Mouse (Mus musculus): ENCODE data around the gene Tmem160. TPM values are rescaled to one million over a fixed set of nuclear protein-coding genes. Genes with fewer than 3 reads are reported as not detected.

Gene Tmem160
- 59.7 and 62.0 TPM in 2 replicates for polyA plus RNA-seq (2016; fragmentation: Nextera tagmentation; extraction: Ambion mirVana)

DNA sequence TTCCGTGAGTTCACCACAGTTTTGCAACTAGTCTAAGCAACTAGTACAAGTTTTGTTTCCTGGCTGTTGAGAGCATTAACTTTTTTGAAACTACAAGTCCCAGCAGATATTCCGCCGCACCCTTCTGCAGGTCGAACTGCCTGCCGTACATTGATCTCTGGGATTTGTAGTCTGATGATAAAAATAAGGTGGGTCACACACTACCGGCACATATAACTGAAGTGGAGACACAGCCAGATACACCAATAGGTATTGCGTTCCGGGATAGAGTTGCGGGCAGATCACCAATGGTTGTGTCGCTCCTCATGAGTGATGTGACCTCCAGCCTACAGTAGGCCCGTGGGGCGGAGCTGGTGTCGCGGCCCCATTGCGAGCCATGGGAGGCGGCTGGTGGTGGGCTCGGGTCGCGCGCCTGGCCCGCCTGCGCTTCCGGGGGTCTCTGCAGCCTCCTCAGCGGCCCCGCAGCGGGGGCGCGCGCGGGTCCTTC is at the start of gene Tmem160:
Tmem160 (plus strand) TSS at position 193 of the 487 bp plus-strand sequence.
- Histone ChIP-seq H3K27me3 (no peaks in the 10 kb centered on the region), H3K36me3 (peaks cover 26% of the 10 kb centered on the region), H3K4me1 (replicated peaks) (peaks cover 7% of the 10 kb centered on the region), H3K27ac (peak within 1 kb of the TSS; percentile 72), H3K9ac (replicated peaks) (peak within 1 kb of the TSS; percentile 75), H3K4me3 (replicated peaks) (peak within 1 kb of the TSS; percentile 82), H3K9me3 (no peaks in the 10 kb centered on the region), H3K4me2 (peak within 1 kb of the TSS; percentile 92)
- WGBS = under 1% methylated on average over 28 of the region's 30 CpGs
- peak; percentile 97 for ATAC-seq (ENCODE audit: insufficient number of reproducible peaks, insufficient read depth, low FRiP score, low TSS enrichment, low read depth)

DNA sequence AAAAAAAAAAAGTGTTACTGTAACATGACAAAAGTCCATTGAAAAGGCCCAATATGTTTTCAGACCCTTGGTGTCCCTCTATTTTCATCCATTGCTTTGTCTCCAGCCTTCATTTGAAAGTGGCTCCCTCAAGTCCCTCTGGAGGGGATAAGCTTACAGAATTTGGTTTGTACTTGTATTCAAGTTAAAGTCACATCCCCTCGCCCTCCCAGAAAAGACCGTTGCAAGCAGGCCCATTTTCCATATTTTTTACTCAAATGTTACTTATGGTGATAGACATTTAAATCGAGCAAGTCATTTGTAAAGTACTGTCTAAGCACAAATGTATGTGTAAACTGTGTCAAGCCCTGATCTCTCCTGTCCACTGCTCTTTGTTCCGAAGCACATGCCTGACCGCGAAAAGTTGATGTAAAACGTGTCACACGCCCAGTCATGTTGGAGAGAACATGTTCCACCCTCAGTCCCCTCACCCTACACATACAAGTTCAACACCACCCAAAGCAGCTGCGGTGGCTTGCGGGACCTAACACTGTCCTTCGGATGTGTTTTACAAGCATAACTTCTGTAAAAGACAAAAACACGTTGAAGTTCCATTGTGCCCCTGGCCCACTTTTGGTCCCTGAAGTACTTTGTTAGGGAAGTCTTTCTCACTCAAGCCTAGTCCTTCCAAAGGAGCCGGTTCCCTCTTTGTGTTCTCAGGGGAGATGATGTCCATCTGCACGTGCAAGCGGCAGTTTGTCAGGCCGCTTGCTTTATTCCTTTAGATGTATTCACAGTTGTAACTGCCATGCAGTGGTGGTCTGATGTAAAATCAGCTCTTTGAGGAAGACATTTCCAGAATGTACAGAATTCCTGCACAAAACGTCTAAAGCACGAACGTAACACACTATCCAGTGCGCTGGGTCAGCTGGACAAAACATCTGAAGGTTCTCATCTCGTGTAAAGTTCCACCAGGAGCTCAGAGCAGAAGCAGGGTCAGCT is 49.3 kb upstream of the Tmem160 start:
- Histone ChIP-seq H3K4me1 (replicated peaks) (peaks cover 38% of the 10 kb centered on the region), H3K36me3 (peaks cover 26% of the 10 kb centered on the region), H3K9me3 (no peaks in the 10 kb centered on the region), H3K9ac (replicated peaks) (peak overlapping the region; percentile 99), H3K27ac (peak overlapping the region; percentile 73), H3K27me3 (no peaks in the 10 kb centered on the region), H3K4me3 (replicated peaks) (peak overlapping the region; percentile 88), H3K4me2 (peak overlapping the region; percentile 81)
- 57% methylated on average over 21 of the region's 21 CpGs for WGBS
- no peak for ATAC-seq (ENCODE audit: insufficient number of reproducible peaks, insufficient read depth, low FRiP score, low TSS enrichment, low read depth)

DNA sequence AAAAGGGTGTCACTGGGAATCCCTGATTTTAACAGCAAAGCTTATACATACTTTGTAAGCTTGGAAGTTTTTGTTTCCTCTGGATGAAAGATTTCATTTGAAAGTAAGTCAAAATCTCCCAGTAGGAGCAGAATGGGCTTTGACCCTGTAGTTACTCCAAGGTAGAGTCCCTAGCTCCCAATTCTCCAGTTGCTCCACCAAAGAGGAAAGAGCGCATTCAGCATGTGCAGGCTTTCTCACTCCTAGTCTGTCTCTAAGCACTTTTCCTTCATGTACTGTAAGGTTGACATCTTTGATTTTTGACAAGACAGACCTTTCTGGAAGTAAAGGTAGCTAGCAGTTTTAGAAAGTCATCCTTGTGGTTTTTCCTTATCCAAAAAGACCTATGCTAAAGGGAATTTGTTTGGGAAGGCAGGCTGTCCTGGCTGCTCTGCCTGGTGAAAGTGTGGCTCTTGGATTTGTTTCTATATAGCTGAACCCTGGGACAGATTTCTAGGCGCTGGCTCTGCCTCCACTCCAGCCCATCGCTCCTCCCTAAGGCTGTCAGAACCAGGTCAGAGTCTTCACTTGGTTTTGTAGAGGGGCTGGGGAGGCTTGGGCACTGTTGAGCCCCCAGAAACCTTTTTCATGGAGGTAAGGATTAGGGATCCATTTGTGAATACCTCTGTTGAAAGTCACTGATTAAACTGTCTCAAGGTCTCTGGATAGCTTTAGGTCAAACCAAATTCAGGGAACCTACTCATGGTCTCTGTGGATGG is 48.1 kb upstream of the Tmem160 start:
- H3K4me3 ChIP-seq (replicated peaks) = no peak overlapping the region
- peak overlapping the region; percentile 24 for H3K4me2 ChIP-seq
- H3K27ac ChIP-seq = peak overlapping the region; percentile 79
- no peak for ATAC-seq (ENCODE audit: insufficient number of reproducible peaks, insufficient read depth, low FRiP score, low TSS enrichment, low read depth)
- H3K9ac ChIP-seq (replicated peaks) = no peak overlapping the region; the same call in 1 of the 2 replicates
- peaks cover 33% of the 10 kb centered on the region for H3K36me3 ChIP-seq
- H3K9me3 ChIP-seq = no peaks in the 10 kb centered on the region
- no peaks in the 10 kb centered on the region for H3K27me3 ChIP-seq
- 94% methylated on average over 3 of the region's 3 CpGs for WGBS
- H3K4me1 ChIP-seq (replicated peaks) = peaks cover 31% of the 10 kb centered on the region

DNA sequence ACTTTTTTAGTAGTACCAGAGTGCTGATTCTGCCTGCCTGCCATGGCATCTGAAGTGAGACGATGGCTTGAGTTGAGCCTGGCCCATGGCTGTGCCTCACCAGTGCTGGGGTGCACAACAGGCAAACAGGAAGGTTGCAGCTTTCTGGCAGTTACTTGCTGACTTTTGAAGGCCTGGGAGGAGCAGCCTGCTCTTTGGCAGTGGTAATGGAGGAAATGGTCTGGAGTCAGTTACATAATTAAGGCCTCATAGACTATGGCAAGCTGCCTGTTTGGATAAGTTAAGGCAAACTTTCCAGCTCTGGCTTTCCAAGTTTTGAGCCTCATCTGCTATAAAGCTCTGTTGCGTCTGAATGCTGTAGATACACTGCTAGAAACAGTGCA is 47.5 kb upstream of the Tmem160 start:
- Histone ChIP-seq H3K9me3 (no peaks in the 10 kb centered on the region), H3K4me3 (replicated peaks) (no peak overlapping the region), H3K4me1 (replicated peaks) (peaks cover 31% of the 10 kb centered on the region), H3K4me2 (peak overlapping the region; percentile 24; the same call in 1 of the 2 replicates), H3K9ac (replicated peaks) (no peak overlapping the region), H3K36me3 (peaks cover 34% of the 10 kb centered on the region), H3K27ac (peak overlapping the region; percentile 79), H3K27me3 (no peaks in the 10 kb centered on the region)
- whole genome bisulfite sequencing = 63% methylated on average over 2 of the region's 2 CpGs
- ATAC-seq (ENCODE audit: insufficient number of reproducible peaks, insufficient read depth, low FRiP score, low TSS enrichment, low read depth) = no peak

DNA sequence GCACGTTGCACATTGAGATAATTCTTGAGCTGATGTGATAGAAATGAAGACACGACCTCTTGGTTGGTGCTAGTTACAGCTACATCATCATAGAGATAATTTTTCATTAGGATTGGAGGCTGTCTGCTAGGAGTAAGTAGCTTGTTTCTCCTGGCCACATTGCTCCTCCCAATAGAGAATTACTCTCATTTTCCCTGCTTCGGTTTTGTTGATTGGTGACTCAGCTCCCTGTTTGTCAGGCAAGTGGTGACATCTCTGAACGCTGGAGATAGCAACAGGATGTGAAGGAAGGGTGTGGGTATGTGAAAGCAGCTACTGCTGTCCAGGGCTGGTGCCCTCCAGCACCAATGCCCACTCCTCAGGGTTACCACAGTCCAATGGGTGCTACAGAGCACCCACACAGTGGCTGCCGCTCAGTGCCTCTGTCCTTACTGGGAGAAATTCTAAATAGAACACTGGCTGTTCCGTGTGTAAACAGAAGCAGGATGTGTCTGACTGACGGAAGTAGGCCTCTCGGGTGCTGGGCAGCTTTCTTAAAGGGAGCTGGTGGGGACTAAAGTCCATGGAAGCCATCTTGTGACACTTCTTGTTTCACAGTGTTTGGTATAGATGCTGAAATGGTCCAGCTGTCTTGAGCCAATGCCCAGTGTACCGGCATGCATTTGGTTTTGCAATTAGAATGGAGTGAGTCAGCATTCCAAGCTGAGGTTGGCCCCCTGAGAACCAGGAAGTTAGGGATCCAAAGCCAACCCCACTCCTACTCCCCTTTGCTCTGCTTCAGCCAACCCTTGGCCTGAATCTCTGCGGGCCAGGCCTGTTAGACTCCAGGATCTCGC is 46.8 kb upstream of the Tmem160 start:
- peak overlapping the region; percentile 79 for H3K27ac ChIP-seq

DNA sequence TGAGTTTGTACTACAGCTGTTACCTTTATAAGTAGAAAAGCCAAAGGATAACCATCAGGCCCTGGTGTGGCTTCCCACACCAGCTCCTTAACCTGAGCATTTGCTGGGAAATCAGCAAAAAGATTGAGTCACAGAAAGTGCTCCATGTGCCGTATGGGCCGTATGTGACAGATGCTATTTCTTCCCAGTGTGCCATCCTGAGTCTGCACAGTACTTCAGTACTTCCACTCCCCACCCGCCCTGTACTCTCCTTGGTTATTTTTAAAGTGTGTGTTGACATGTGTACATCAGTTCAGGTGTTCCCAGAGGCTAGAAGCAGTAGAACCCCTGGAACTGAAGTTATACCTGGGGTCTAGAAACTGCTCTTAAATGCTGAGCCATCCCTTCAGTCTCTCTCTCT is 45.6 kb upstream of the Tmem160 start:
- WGBS = 91% methylated on average over 3 of the region's 3 CpGs
- Histone ChIP-seq H3K27me3 (no peaks in the 10 kb centered on the region), H3K4me1 (replicated peaks) (peaks cover 31% of the 10 kb centered on the region), H3K4me3 (replicated peaks) (no peak overlapping the region), H3K4me2 (no peak overlapping the region), H3K27ac (no peak overlapping the region), H3K36me3 (peaks cover 42% of the 10 kb centered on the region), H3K9me3 (no peaks in the 10 kb centered on the region), H3K9ac (replicated peaks) (no peak overlapping the region)
- no peak for ATAC-seq (ENCODE audit: insufficient number of reproducible peaks, insufficient read depth, low FRiP score, low TSS enrichment, low read depth)

More for the DNA sequence above, 46.8 kb upstream of the Tmem160 start:
- H3K4me1 ChIP-seq (replicated peaks) = peaks cover 31% of the 10 kb centered on the region
- H3K4me3 ChIP-seq (replicated peaks) = no peak overlapping the region
- H3K4me2 ChIP-seq = peak overlapping the region; percentile 24; the same call in 1 of the 2 replicates
- peaks cover 39% of the 10 kb centered on the region for H3K36me3 ChIP-seq
- no peaks in the 10 kb centered on the region for H3K9me3 ChIP-seq
- WGBS = 78% methylated on average over 11 of the region's 11 CpGs
- no peaks in the 10 kb centered on the region for H3K27me3 ChIP-seq
- no peak for ATAC-seq (ENCODE audit: insufficient number of reproducible peaks, insufficient read depth, low FRiP score, low TSS enrichment, low read depth)
- peak overlapping the region; percentile 12; the same call in 1 of the 2 replicates for H3K9ac ChIP-seq (replicated peaks)

DNA sequence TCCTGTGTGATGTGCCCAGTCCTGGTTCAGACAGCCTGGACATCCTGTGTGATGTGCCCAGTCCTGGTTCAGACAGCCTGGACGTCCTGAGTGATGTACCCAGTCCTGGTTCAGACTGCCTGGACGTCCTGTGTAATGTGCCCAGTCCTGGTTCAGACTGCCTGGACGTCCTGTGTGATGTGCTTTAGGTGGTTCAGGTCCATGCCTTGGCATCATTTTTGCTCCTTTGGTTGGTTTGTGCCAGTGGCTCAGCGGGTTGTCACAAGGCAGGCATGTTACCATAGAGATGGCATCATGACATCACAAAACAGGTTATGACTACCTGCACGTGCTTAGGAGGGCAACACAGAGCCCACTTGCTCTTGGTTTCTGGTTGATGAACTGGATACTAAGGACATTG is 41.5 kb upstream of the Tmem160 start:
- WGBS = 89% methylated on average over 5 of the region's 5 CpGs
- Histone ChIP-seq H3K36me3 (peaks cover 57% of the 10 kb centered on the region), H3K4me3 (replicated peaks) (no peak overlapping the region), H3K9me3 (no peaks in the 10 kb centered on the region), H3K9ac (replicated peaks) (no peak overlapping the region), H3K4me1 (replicated peaks) (peaks cover 12% of the 10 kb centered on the region), H3K4me2 (no peak overlapping the region), H3K27me3 (no peaks in the 10 kb centered on the region), H3K27ac (no peak overlapping the region)
- ATAC-seq (ENCODE audit: insufficient number of reproducible peaks, insufficient read depth, low FRiP score, low TSS enrichment, low read depth) = no peak

DNA sequence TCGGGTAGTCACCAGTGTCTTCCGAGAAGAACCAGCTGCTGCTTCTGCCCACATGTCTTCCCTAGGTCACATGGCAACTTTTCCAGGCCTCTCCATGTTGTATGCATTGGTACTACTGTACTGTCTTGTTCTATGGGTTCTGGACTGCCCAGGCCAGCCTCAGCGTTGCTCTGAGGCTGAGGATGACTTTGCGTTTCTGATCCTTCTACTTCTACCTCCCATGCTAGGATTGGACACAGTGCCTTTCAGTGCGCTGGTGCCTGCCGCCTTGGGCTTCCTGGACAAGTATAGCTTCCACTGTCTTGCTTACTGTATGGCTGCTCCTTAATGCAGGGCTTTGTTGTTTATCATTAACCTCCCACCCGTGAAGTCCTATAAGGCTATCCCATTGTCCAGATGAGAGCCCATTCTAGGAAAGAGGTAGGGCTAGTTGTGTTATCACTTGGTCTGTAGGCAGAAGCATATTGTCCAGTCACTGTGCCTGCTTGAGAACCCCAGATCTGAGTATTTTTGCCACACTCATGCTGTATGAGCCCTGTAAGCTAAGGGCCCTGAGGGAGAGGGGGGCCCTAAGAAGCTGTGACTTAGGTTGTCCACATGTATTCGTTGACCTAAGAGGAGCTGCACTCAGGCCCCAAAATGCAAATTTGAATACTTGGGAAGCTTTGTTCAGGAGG is 40.2 kb upstream of the Tmem160 start:
- Histone ChIP-seq H3K4me3 (replicated peaks) (no peak overlapping the region), H3K4me1 (replicated peaks) (peaks cover 9% of the 10 kb centered on the region), H3K9me3 (no peaks in the 10 kb centered on the region), H3K27me3 (no peaks in the 10 kb centered on the region), H3K27ac (no peak overlapping the region; the same call in 1 of the 2 replicates), H3K4me2 (no peak overlapping the region), H3K36me3 (peaks cover 61% of the 10 kb centered on the region), H3K9ac (replicated peaks) (no peak overlapping the region)
- 90% methylated on average over 8 of the region's 8 CpGs for WGBS
- no peak for ATAC-seq (ENCODE audit: insufficient number of reproducible peaks, insufficient read depth, low FRiP score, low TSS enrichment, low read depth)

DNA sequence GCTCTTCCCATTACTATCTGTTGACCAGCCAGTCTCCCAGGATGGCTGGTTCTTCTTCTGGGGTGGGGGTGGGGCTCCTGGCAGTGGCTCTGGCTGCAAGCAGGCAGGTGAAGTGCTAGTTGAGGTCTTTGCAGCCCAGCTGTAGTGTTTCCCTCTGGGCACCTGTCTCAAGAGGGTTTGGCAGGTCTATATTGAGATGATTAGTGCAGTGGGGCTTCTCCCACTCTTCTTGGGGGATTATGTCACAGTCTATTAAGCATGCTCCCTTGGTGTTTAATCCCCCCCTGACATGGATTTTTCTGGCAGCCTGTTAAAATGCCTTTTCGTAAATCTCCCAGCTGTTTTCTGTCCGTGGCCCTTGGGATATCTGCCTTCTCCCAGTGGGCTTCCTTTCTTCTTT is 39.6 kb upstream of the Tmem160 start:
- H3K4me2 ChIP-seq = no peak overlapping the region
- no peak overlapping the region for H3K4me3 ChIP-seq (replicated peaks)
- ATAC-seq (ENCODE audit: insufficient number of reproducible peaks, insufficient read depth, low FRiP score, low TSS enrichment, low read depth) = no peak
- no peak overlapping the region for H3K9ac ChIP-seq (replicated peaks)
- no peak overlapping the region; the same call in 1 of the 2 replicates for H3K27ac ChIP-seq
- peaks cover 9% of the 10 kb centered on the region for H3K4me1 ChIP-seq (replicated peaks)
- no peaks in the 10 kb centered on the region for H3K9me3 ChIP-seq
- H3K27me3 ChIP-seq = no peaks in the 10 kb centered on the region
- 75% methylated on average over 2 of the region's 2 CpGs for WGBS
- peaks cover 64% of the 10 kb centered on the region for H3K36me3 ChIP-seq

DNA sequence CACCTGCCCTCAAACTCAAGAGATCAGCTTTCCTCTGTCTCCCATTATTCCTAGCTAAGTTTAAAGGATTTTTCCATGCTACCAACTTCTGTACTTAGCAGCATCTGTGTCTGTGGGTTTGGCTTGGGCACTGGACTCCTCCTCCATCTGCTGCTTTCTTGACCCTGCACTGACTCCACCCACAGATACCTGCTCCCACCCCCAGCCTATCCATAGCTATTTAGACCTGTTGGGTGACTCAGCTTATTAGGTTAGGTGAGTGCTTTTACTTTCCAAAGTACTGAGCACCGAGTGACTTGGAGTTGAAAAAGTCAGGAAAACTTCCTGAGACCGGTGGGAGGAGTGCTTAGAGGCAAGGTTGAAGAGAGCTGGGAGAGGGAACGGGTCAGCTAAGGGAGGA is 37.2 kb upstream of the Tmem160 start:
- peaks cover 74% of the 10 kb centered on the region for H3K36me3 ChIP-seq

More for the DNA sequence above, 37.2 kb upstream of the Tmem160 start:
- H3K27ac ChIP-seq = no peak overlapping the region
- peaks cover 9% of the 10 kb centered on the region for H3K4me1 ChIP-seq (replicated peaks)
- H3K27me3 ChIP-seq = no peaks in the 10 kb centered on the region
- H3K9ac ChIP-seq (replicated peaks) = no peak overlapping the region
- H3K4me2 ChIP-seq = no peak overlapping the region
- 86% methylated on average over 3 of the region's 3 CpGs for WGBS
- no peak overlapping the region for H3K4me3 ChIP-seq (replicated peaks)
- ATAC-seq (ENCODE audit: insufficient number of reproducible peaks, insufficient read depth, low FRiP score, low TSS enrichment, low read depth) = no peak
- no peaks in the 10 kb centered on the region for H3K9me3 ChIP-seq

All from limb, embryonic 12.5 days (tissue).